Comparison of ENCODE assay signal across 10 mouse cellular contexts in the genomic region with DNA sequence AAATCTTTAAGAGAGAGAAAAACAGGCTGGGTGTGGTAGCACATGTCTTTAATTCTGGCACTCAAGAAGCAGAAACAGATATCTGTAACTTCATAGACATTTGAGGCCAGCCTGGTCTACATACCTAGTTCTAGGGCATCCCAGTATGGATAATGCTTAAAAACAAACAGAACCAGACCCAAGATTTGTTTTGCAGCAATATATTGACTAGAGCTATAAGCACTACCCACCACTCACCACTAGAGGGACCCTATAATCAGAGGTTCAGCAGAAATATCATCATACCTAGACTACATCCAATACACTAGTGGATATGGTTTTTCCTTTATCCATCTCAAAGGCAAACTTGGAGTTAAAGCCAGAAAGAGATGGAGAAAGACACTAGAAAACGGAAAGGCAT. TPM values are rescaled to one million over a fixed set of nuclear protein-coding genes. Genes with fewer than 3 reads are reported as not detected.
DNase-seq lines count a peak whose midpoint lies in the region; ATAC-seq lines count a peak whose summit lies in the region.
"Had no signal": no experiment of that assay in that cellular context is flagged by ENCODE, and none has a peak within 500 bp of the region (broad histone marks: within the 10 kb centered on the region; RNA-seq: fewer than 3 reads in every experiment).

No protein-coding gene starts in this region.

- H3K9ac ChIP-seq in hindbrain, embryonic 15.5 days, result no peak overlapping the region
- no peak overlapping the region for H3K9ac ChIP-seq in hindbrain, embryonic 13.5 days
- H3K9ac ChIP-seq: liver, embryonic 15.5 days; stomach, embryonic 15.5 days had no signal

- H3K4me3 ChIP-seq in hindbrain, embryonic 15.5 days, result no peak overlapping the region
- H3K4me3 ChIP-seq in hindbrain, embryonic 13.5 days, result no peak overlapping the region
- H3K4me3 ChIP-seq: liver, embryonic 15.5 days; stomach, embryonic 15.5 days had no signal

- DNase-seq in 416B (ENCODE audit: low read depth), result peak; percentile 79
- DNase-seq in cerebellum, postnatal 14 days, result peak; percentile 68 to 74
- peak; percentile 68 to 72 for DNase-seq in kidney, postnatal 36 days
- peak; percentile 23 for DNase-seq in retina, postnatal 7 days (ENCODE audit: low read depth, low spot score)
- no peak for DNase-seq in ovary, postnatal 10 days (ENCODE audit: low spot score)

- peaks cover 1% of the 10 kb centered on the region for H3K36me3 ChIP-seq in hindbrain, embryonic 15.5 days
- H3K36me3 ChIP-seq in hindbrain, embryonic 13.5 days, result peaks cover 12% of the 10 kb centered on the region

- H3K27me3 ChIP-seq in hindbrain, embryonic 15.5 days, result 0 out of 2 replicates have a peak, but pooled peaks cover 2% of the 10 kb centered on the region
- 0 out of 2 replicates have a peak, but pooled peaks cover 3% of the 10 kb centered on the region for H3K27me3 ChIP-seq in hindbrain, embryonic 13.5 days
- H3K27me3 ChIP-seq: liver, embryonic 15.5 days; stomach, embryonic 15.5 days had no signal

- 0 out of 2 replicates have a peak, but pooled peaks have one; percentile 60 for ATAC-seq in hindbrain, embryonic 15.5 days (ENCODE audit: low FRiP score, low read depth)
- ATAC-seq in hindbrain, embryonic 13.5 days (ENCODE audit: low FRiP score), result no peak
- ATAC-seq in CD4-positive, CD25-positive, alpha-beta regulatory T cell, adult 4 months, result peak; percentile 91

- no peaks in the 10 kb centered on the region for H3K4me1 ChIP-seq in hindbrain, embryonic 15.5 days (replicated peaks)
- H3K4me1 ChIP-seq in hindbrain, embryonic 13.5 days (replicated peaks), result peaks cover 7% of the 10 kb centered on the region

- no peak overlapping the region for H3K27ac ChIP-seq in hindbrain, embryonic 15.5 days (replicated peaks)
- H3K27ac ChIP-seq in hindbrain, embryonic 13.5 days, result no peak overlapping the region
- H3K27ac ChIP-seq: liver, embryonic 15.5 days; stomach, embryonic 15.5 days had no signal

- H3K4me2 ChIP-seq in hindbrain, embryonic 15.5 days, result no peak overlapping the region
- no peak overlapping the region for H3K4me2 ChIP-seq in hindbrain, embryonic 13.5 days
- H3K4me2 ChIP-seq: liver, embryonic 15.5 days; stomach, embryonic 15.5 days had no signal

- no peaks in the 10 kb centered on the region for H3K9me3 ChIP-seq in hindbrain, embryonic 15.5 days
- H3K9me3 ChIP-seq in hindbrain, embryonic 13.5 days, result no peaks in the 10 kb centered on the region
- H3K9me3 ChIP-seq: liver, embryonic 15.5 days; stomach, embryonic 15.5 days had no signal

- WGBS in hindbrain, embryonic 15.5 days, result 41% methylated on average over 1 of the region's 1 CpGs
- 40% methylated on average over 1 of the region's 1 CpGs for WGBS in hindbrain, embryonic 13.5 days

RNA-seq across cellular contexts. Expression of gene Psmd4, which starts 10.5 kb away (rescaled TPM):
- 260 and 276 TPM in 2 replicates for polyA plus RNA-seq in hindbrain, embryonic 15.5 days (2015; fragmentation: Nextera tagmentation; extraction: Ambion mirVana)
- 269 and 277 TPM in 2 replicates for polyA plus RNA-seq in hindbrain, embryonic 13.5 days (2015; fragmentation: Nextera tagmentation; extraction: Ambion mirVana)
- 100 to 1,000 TPM; 171 to 277 TPM for polyA plus RNA-seq in CD4-positive, CD25-positive, alpha-beta regulatory T cell, adult 4 months (2017; shearing (Covaris generic))

RNA-seq across cellular contexts. Expression of gene Zfp687, which starts 37.7 kb away (rescaled TPM):
- polyA plus RNA-seq in hindbrain, embryonic 15.5 days (2015; fragmentation: Nextera tagmentation; extraction: Ambion mirVana), result 18.9 and 21.2 TPM in 2 replicates
- 21.6 and 22.8 TPM in 2 replicates for polyA plus RNA-seq in hindbrain, embryonic 13.5 days (2015; fragmentation: Nextera tagmentation; extraction: Ambion mirVana)
- polyA plus RNA-seq in CD4-positive, CD25-positive, alpha-beta regulatory T cell, adult 4 months (2017; shearing (Covaris generic)), result 10 to 100 TPM; 10.9 to 24.0 TPM

RNA-seq across cellular contexts. Expression of gene Pip5k1a, which starts 53.8 kb away (rescaled TPM):
- 15.2 and 15.8 TPM in 2 replicates for polyA plus RNA-seq in hindbrain, embryonic 15.5 days (2015; fragmentation: Nextera tagmentation; extraction: Ambion mirVana)
- polyA plus RNA-seq in hindbrain, embryonic 13.5 days (2015; fragmentation: Nextera tagmentation; extraction: Ambion mirVana), result 15.4 and 16.7 TPM in 2 replicates
- polyA plus RNA-seq in CD4-positive, CD25-positive, alpha-beta regulatory T cell, adult 4 months (2017; shearing (Covaris generic)), result 10 to 100 TPM; 13.4 to 14.3 TPM

RNA-seq across cellular contexts. Expression of gene Vps72, which starts 57.9 kb away (rescaled TPM):
- 167 and 176 TPM in 2 replicates for polyA plus RNA-seq in hindbrain, embryonic 15.5 days (2015; fragmentation: Nextera tagmentation; extraction: Ambion mirVana)
- polyA plus RNA-seq in hindbrain, embryonic 13.5 days (2015; fragmentation: Nextera tagmentation; extraction: Ambion mirVana), result 219 and 221 TPM in 2 replicates
- polyA plus RNA-seq in CD4-positive, CD25-positive, alpha-beta regulatory T cell, adult 4 months (2017; shearing (Covaris generic)), result 10 to 100 TPM; 64.3 to 69.5 TPM
